Mouse (Mus musculus): ENCODE measurements around the gene Ushbp1. TPM values are rescaled to one million over a fixed set of nuclear protein-coding genes. Genes with fewer than 3 reads are reported as not detected.

Gene Ushbp1
- polyA plus RNA-seq, 1 experiment from 2014 or later: 3.0 TPM

DNA sequence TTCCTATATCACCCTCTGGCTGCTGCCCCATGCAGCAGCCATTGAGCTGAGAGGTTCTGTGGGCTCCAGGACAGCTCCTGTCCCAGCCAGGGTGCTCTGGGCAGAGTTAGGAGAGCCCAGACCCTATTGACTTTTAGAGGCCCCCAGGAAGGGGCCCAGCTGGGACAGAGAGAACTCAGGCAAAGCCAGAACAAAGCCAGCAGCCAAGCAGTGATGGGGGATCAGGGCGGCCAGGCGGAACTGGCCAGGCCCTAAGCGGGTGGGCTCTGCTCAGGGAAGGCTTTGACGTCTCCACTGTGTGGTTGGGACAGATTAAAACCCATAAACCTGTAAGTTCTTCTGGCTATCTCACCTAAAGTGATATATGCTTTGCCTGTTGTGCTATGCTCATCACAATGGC lies 16.6 kb downstream of the Ushbp1 start:
- Histone ChIP-seq H3K36me3 (ENCODE audit: control insufficient read depth, insufficient read depth, low read length) (peaks cover 19% of the 10 kb centered on the region), H3K4me3 (ENCODE audit: low read depth, low read length) (no peak overlapping the region), H3K4me1 (ENCODE audit: control insufficient read depth, insufficient read depth, low read length) (peaks cover 38% of the 10 kb centered on the region), H3K27ac (ENCODE audit: low read depth, low read length) (no peak overlapping the region), H3K4me2 (peak overlapping the region; percentile 67), H3K27me3 (ENCODE audit: control insufficient read depth, insufficient read depth, low read length) (peaks cover 2% of the 10 kb centered on the region; the same call in 1 of the 2 replicates), H3K9ac (ENCODE audit: low read depth, low read length) (no peak overlapping the region), H3K9me3 (replicated peaks; ENCODE audit: control insufficient read depth, low read length) (no peaks in the 10 kb centered on the region)
- 75% methylated on average over 4 of the region's 4 CpGs for WGBS (ENCODE audit: insufficient replicate concordance)
- ATAC-seq (replicated peaks; ENCODE audit: insufficient number of reproducible peaks, low FRiP score, low TSS enrichment): no peak

DNA sequence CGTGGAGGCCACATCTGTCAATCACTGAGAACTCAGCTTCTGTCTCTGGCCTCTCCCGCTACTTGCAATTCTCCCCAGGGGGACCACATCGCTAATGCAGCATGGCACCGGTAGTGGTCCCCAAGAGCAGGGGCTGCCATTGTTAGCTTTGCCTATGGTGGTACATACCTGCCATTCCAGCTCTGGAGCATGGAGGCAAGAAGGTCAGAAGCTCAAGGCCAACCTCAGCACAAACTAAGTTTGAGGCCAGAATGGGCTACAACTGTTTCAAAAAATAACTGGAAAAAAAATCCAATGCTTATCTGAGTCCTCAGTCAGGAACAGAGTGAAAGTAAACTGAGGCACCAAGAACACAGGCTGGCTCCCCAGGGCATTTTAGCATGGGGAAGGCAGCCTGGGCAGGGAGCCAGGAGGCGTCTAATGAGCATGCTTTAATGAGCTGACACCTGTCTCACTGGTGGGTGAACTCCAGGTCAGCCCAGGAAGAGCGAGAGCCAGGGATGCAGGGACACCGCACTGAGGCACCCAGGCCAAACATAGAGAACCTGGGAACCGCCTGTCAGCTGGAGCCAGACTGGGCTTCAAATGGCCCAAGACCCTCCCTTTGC lies 19.1 kb downstream of the Ushbp1 start:
- no peak overlapping the region for H3K9ac ChIP-seq (ENCODE audit: low read depth, low read length)
- H3K4me3 ChIP-seq (ENCODE audit: low read depth, low read length): peak overlapping the region; percentile 24; the same call in 1 of the 2 replicates
- peaks cover 23% of the 10 kb centered on the region for H3K36me3 ChIP-seq (ENCODE audit: control insufficient read depth, insufficient read depth, low read length)
- peaks cover 35% of the 10 kb centered on the region for H3K4me1 ChIP-seq (ENCODE audit: control insufficient read depth, insufficient read depth, low read length)
- 51% methylated on average over 8 of the region's 8 CpGs for WGBS (ENCODE audit: insufficient replicate concordance)
- H3K27me3 ChIP-seq (ENCODE audit: control insufficient read depth, insufficient read depth, low read length): peaks cover 2% of the 10 kb centered on the region; the same call in 1 of the 2 replicates
- H3K9me3 ChIP-seq (replicated peaks; ENCODE audit: control insufficient read depth, low read length): no peaks in the 10 kb centered on the region
- no peak for ATAC-seq (replicated peaks; ENCODE audit: insufficient number of reproducible peaks, low FRiP score, low TSS enrichment)
- H3K27ac ChIP-seq (ENCODE audit: low read depth, low read length): no peak overlapping the region
- peak overlapping the region; percentile 61 for H3K4me2 ChIP-seq

DNA sequence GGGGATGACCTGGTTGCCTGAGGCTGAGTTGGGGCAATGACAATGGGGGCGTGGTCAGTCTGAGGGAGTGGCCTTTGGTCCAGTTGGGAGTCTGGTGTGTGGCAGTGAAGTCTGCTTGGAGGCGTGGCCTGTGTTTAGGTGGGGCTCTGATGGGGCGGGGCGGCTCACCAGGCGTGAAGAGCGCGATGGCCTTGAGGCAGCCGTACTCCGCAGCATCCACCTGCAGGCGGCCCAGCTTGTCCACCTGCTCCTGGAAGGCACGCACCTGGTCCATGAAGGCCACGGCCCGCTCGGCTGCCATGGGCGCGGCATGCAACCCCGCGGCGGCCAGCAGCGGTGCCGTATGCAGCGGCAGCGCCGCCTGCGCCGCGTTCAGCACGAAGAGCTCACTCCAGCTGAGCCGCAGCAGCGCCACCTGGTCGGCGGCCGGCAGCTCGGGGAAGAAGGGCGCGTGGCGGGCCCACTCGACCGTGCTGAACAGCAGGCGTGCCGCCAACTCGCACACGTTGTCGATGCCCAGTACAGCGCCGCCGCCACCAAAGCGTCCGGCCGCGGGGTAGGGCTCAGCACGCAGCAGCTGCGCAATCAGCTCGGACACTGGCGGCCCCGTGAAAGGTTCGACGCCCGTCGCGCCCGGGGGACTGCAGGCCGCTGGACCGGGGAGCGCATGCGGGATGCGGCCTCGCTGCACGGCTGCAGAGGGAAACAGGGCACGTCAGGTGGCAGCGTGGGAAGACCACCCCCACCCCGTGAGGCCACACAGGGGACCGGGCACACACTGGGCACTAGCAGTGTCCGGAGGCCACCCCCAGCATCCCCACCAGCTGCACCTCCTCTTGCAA lies 19.8 kb downstream of the Ushbp1 start:
- Histone ChIP-seq H3K27me3 (ENCODE audit: control insufficient read depth, insufficient read depth, low read length) (peaks cover 2% of the 10 kb centered on the region; the same call in 1 of the 2 replicates), H3K9ac (ENCODE audit: low read depth, low read length) (peak overlapping the region; percentile 47; the same call in 1 of the 2 replicates), H3K4me3 (ENCODE audit: low read depth, low read length) (peak overlapping the region; percentile 24), H3K9me3 (replicated peaks; ENCODE audit: control insufficient read depth, low read length) (no peaks in the 10 kb centered on the region), H3K27ac (ENCODE audit: low read depth, low read length) (no peak overlapping the region), H3K36me3 (ENCODE audit: control insufficient read depth, insufficient read depth, low read length) (peaks cover 23% of the 10 kb centered on the region), H3K4me1 (ENCODE audit: control insufficient read depth, insufficient read depth, low read length) (peaks cover 35% of the 10 kb centered on the region), H3K4me2 (peak overlapping the region; percentile 61)
- peak; percentile 37 for ATAC-seq (replicated peaks; ENCODE audit: insufficient number of reproducible peaks, low FRiP score, low TSS enrichment)
- WGBS (ENCODE audit: insufficient replicate concordance): 11% methylated on average over 74 of the region's 74 CpGs

DNA sequence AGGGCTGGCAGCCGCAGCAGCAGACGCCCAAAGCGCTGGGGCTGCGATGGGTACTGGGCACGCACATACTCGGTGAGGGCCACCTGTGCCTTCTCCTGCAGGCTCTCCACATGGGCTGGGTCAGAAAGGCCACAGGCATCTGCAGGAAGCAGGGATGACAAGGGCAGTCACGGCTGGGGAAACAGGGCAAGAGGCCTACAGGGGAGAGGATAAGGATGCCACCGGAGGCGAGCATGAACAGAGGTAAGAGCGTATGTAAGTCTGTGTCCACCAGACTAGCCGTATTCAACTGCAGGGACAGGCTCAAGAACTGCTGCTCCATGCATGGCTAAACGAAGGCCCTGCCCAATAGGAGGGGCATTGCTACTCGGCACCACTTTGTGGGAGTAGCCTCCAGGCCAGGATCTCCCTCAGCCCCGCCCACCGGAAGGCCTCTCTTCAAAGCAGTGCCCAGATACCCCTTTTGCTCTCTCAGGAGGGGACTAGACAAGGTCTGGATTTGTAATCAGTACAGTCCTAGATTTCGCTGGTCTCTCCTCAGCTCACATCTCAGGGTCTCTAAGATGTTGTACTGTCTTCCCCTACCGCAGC lies 20.9 kb downstream of the Ushbp1 start:
- no peak for ATAC-seq (replicated peaks; ENCODE audit: insufficient number of reproducible peaks, low FRiP score, low TSS enrichment)
- Histone ChIP-seq H3K27ac (ENCODE audit: low read depth, low read length) (no peak overlapping the region), H3K4me2 (no peak overlapping the region), H3K27me3 (ENCODE audit: control insufficient read depth, insufficient read depth, low read length) (peaks cover 2% of the 10 kb centered on the region; the same call in 1 of the 2 replicates), H3K9me3 (replicated peaks; ENCODE audit: control insufficient read depth, low read length) (no peaks in the 10 kb centered on the region), H3K4me1 (ENCODE audit: control insufficient read depth, insufficient read depth, low read length) (peaks cover 31% of the 10 kb centered on the region), H3K36me3 (ENCODE audit: control insufficient read depth, insufficient read depth, low read length) (peaks cover 23% of the 10 kb centered on the region), H3K9ac (ENCODE audit: low read depth, low read length) (no peak overlapping the region), H3K4me3 (ENCODE audit: low read depth, low read length) (no peak overlapping the region)
- whole genome bisulfite sequencing (ENCODE audit: insufficient replicate concordance): 74% methylated on average over 17 of the region's 17 CpGs

GRCm38 (mm10) chr8:71373000-71373399 lies 22.6 kb downstream of the Ushbp1 start:
- peaks cover 25% of the 10 kb centered on the region for H3K36me3 ChIP-seq (ENCODE audit: control insufficient read depth, insufficient read depth, low read length)
- peaks cover 2% of the 10 kb centered on the region; the same call in 1 of the 2 replicates for H3K27me3 ChIP-seq (ENCODE audit: control insufficient read depth, insufficient read depth, low read length)
- H3K4me3 ChIP-seq (ENCODE audit: low read depth, low read length): no peak overlapping the region
- H3K27ac ChIP-seq (ENCODE audit: low read depth, low read length): no peak overlapping the region
- H3K4me1 ChIP-seq (ENCODE audit: control insufficient read depth, insufficient read depth, low read length): peaks cover 30% of the 10 kb centered on the region
- no peaks in the 10 kb centered on the region for H3K9me3 ChIP-seq (replicated peaks; ENCODE audit: control insufficient read depth, low read length)
- 90% methylated on average over 3 of the region's 3 CpGs for WGBS (ENCODE audit: insufficient replicate concordance)
- ATAC-seq (replicated peaks; ENCODE audit: insufficient number of reproducible peaks, low FRiP score, low TSS enrichment): no peak
- no peak overlapping the region for H3K4me2 ChIP-seq
- no peak overlapping the region for H3K9ac ChIP-seq (ENCODE audit: low read depth, low read length)

- no peaks in the 10 kb centered on the region for H3K9me3 ChIP-seq (replicated peaks; ENCODE audit: control insufficient read depth, low read length)
- peaks cover 20% of the 10 kb centered on the region for H3K36me3 ChIP-seq (ENCODE audit: control insufficient read depth, insufficient read depth, low read length)
- H3K4me1 ChIP-seq (ENCODE audit: control insufficient read depth, insufficient read depth, low read length): peaks cover 33% of the 10 kb centered on the region
- ATAC-seq (replicated peaks; ENCODE audit: insufficient number of reproducible peaks, low FRiP score, low TSS enrichment): no peak
- 0 out of 2 replicates have a peak overlapping the region, but pooled peaks have one; percentile 24 for H3K27ac ChIP-seq (ENCODE audit: low read depth, low read length)
- no peak overlapping the region for H3K9ac ChIP-seq (ENCODE audit: low read depth, low read length)
- no peak overlapping the region for H3K4me2 ChIP-seq
- WGBS (ENCODE audit: insufficient replicate concordance): 79% methylated on average over 12 of the region's 12 CpGs
- H3K4me3 ChIP-seq (ENCODE audit: low read depth, low read length): no peak overlapping the region
- no peaks in the 10 kb centered on the region for H3K27me3 ChIP-seq (ENCODE audit: control insufficient read depth, insufficient read depth, low read length)
Measured at GRCm38 (mm10) chr8:71372427-71372826, 23.2 kb downstream of the Ushbp1 start.

DNA sequence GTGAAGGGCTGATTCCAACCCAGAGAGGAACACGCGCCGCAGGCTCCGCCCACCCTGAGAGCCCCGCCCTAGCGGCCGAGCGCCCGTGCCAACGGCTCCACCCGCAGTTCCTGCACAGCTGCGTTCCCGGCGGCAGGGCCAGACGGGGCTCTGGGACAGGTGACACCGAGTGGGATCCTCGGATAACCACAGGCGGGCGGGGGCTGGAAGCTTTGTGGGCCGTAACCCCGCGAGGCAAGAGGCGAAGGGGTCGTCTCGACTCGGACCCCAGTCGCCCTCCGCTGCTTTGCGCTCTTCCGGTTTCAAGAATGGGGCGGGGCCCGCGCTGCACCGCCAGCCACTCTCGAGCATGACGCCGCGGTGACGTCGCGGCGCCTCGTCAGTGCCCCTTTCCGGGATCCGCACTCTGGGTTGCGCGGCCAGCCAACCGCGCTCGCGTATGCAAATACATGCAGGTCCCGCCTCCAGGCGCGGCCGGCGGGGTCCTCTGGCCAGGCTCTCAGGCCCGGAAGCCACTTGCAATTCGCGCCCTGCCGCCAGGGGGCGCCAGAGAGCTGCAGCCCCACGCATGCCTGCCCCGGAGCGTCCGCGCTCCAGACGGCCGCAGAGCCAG lies 24.3 kb downstream of the Ushbp1 start, which contains the start of gene Ocel1:
Gene Ocel1 (plus strand): TSS at position 63 of the 613 bp plus-strand sequence.
- ATAC-seq (replicated peaks; ENCODE audit: insufficient number of reproducible peaks, low FRiP score, low TSS enrichment): peak; percentile 82
- H3K27ac ChIP-seq (ENCODE audit: low read depth, low read length): peak within 1 kb of the TSS; percentile 62
- no peaks in the 10 kb centered on the region for H3K9me3 ChIP-seq (replicated peaks; ENCODE audit: control insufficient read depth, low read length)
- H3K4me3 ChIP-seq (ENCODE audit: low read depth, low read length): peak within 1 kb of the TSS; percentile 70
- no peaks in the 10 kb centered on the region for H3K27me3 ChIP-seq (ENCODE audit: control insufficient read depth, insufficient read depth, low read length)
- under 1% methylated on average over 68 of the region's 68 CpGs for WGBS (ENCODE audit: insufficient replicate concordance)
- H3K4me1 ChIP-seq (ENCODE audit: control insufficient read depth, insufficient read depth, low read length): peaks cover 26% of the 10 kb centered on the region
- peak within 1 kb of the TSS; percentile 72 for H3K9ac ChIP-seq (ENCODE audit: low read depth, low read length)
- H3K4me2 ChIP-seq: peak within 1 kb of the TSS; percentile 59
- peaks cover 20% of the 10 kb centered on the region for H3K36me3 ChIP-seq (ENCODE audit: control insufficient read depth, insufficient read depth, low read length)

DNA sequence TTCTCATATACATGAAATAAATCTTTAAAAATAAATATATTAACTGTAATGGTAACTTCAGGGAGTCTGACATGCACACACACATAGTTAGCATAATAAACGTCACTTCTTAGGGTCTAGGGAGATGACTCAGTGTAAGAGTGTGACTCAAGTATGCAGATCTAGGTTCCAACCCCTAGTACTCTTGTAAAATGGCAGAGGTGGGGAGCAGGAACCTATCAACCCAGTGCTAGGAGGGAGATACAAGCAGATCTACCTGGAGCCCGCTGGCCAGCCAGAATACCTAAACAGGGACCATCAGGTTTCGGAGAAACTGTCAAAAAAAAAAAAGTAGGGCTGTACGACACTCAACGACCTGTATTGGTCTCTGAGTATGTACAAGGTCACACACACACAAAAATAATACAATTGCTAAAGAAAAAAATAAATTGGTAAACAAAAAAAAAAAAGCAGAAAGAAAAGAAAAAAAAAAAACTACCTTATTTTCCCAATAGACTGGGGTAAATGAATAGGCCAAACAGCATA lies 24.8 kb downstream of the Ushbp1 start:
- Histone ChIP-seq H3K27ac (ENCODE audit: low read depth, low read length) (0 out of 2 replicates have a peak overlapping the region, but pooled peaks have one; percentile 22), H3K27me3 (ENCODE audit: control insufficient read depth, insufficient read depth, low read length) (no peaks in the 10 kb centered on the region), H3K4me2 (peak overlapping the region; percentile 59), H3K9ac (ENCODE audit: low read depth, low read length) (peak overlapping the region; percentile 58; the same call in 1 of the 2 replicates), H3K4me3 (ENCODE audit: low read depth, low read length) (peak overlapping the region; percentile 70), H3K9me3 (replicated peaks; ENCODE audit: control insufficient read depth, low read length) (no peaks in the 10 kb centered on the region), H3K4me1 (ENCODE audit: control insufficient read depth, insufficient read depth, low read length) (peaks cover 21% of the 10 kb centered on the region), H3K36me3 (ENCODE audit: control insufficient read depth, insufficient read depth, low read length) (peaks cover 20% of the 10 kb centered on the region)
- ATAC-seq (replicated peaks; ENCODE audit: insufficient number of reproducible peaks, low FRiP score, low TSS enrichment): no peak
- WGBS (ENCODE audit: insufficient replicate concordance): 20% methylated on average over 5 of the region's 5 CpGs

Data from heart, embryonic 11.5 days (tissue).